Mouse (Mus musculus): ENCODE results near the gene Krt2. TPM values are rescaled to one million over a fixed set of nuclear protein-coding genes. Genes with fewer than 3 reads are reported as not detected.

Krt2 gene
- 1 to 10 TPM; 5.2 to 5.4 TPM for total RNA-seq (2021)

- DNase-seq (ENCODE audit: extremely low spot score in 1 of 2, low spot score in 1 of 2), result peak in 1 of 2 experiments; percentile 16
Measured at GRCm38 (mm10) chr15:101817875-101818274, at the start of gene Krt2. Krt2 (minus strand) TSS chr15:101818169.

GRCm38 (mm10) chr15:101866754-101867153, 48.8 kb upstream of the Krt2 start:
- no peak for DNase-seq (ENCODE audit: extremely low spot score in 1 of 2, low spot score in 1 of 2)

DNA sequence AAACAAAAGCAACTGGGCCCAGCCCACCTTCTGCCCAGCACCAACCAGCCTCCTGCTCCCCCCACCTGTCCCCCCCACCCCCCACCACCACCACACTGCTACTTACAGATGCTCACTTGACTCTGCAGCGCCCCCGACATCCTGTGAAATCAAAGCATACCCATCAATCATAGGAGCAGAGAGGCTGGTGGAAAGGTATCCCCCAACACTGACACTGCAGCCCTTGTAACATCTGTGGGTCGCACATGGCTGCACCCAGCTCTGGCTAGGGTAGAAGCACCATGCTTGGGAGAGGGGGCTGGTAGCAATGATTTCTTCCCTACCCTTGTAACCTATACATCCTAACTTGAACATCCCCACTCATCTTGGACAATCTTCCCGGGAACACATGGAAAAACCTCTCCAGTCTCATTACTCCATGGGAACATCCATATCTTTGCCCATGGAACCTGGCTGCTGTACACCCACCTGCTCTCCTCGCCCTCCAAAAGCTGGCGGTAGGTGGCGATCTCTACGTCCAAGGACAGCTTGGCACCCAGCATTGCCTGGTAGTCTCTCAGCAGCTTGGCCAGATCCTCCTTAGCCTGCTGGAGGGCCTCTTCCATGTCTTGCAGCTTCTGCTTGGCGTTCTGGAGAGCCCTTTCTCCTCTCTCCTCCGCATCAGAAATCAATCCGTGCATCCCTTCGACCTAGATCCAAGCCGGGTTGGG, 42.6 kb upstream of the Krt2 start:
- DNase-seq (ENCODE audit: extremely low spot score in 1 of 2, low spot score in 1 of 2), result no peak

- peak; percentile 44 to 46 for DNase-seq (ENCODE audit: extremely low spot score in 1 of 2, low spot score in 1 of 2)
Measured at GRCm38 (mm10) chr15:101859735-101860170, 41.8 kb upstream of the Krt2 start.

- no peak for DNase-seq (ENCODE audit: extremely low spot score in 1 of 2, low spot score in 1 of 2)
Measured at GRCm38 (mm10) chr15:101858673-101859425, 40.9 kb upstream of the Krt2 start.

DNA sequence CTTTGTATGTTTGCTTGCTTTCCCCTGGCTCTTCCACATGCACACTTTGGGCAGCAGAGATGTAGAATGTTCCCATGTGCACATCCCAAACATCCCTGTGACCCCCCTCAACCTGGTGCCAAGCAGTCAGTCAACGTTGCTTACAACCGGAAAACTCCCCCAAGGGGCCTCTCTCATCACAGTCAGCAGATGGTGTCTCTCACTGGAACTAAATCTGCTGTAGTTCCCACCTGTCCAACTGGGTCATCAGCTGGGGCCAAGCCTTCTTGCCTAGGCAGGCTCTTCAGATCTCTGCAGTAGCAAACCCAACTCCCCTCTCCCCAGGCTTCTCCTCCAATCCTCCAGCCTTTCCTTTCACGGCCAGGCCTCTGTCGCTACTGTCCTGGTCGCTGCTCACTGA, 38.7 kb upstream of the Krt2 start:
- DNase-seq (ENCODE audit: extremely low spot score in 1 of 2, low spot score in 1 of 2), result no peak

DNA sequence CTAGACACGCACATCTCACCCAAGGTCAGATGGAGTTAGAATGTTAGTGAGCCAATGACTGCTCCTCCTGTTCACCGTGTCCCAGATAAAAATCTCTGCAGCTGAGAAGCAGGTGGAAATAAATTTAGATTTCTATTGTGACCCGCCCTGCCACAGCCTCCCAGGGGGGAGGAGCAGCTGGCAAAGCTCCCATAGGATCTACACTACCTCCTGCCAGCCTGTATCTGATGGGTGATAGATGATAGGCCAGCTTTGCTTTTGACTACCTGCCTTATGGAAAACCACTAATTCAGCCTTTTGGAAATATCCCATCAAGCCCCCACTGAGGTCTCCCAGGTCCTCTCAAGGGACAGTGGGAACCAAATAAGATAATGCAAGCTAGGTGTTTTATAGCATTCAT, 37.8 kb upstream of the Krt2 start:
- DNase-seq (ENCODE audit: extremely low spot score in 1 of 2, low spot score in 1 of 2), result no peak

DNA sequence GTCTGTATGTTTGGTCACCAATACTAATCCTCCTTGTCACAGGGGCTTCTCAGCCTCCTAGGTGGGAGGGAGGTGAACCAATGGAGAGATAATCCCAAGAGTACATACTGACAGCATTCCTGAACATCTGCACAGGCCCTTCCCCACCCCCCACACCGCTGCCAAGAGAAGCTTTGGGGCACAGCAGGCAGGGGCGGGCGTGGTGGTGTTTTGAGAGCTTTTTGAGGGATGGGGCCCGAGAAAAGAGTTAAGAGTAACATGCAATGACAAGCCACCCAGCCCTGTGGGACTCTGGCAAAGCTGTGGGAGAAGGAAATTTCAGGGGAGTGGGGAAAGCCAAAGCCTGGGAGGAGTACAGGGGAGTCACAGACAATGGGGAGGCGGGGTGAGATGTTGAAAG, 36.3 kb upstream of the Krt2 start:
- DNase-seq (ENCODE audit: extremely low spot score in 1 of 2, low spot score in 1 of 2), result no peak

DNA sequence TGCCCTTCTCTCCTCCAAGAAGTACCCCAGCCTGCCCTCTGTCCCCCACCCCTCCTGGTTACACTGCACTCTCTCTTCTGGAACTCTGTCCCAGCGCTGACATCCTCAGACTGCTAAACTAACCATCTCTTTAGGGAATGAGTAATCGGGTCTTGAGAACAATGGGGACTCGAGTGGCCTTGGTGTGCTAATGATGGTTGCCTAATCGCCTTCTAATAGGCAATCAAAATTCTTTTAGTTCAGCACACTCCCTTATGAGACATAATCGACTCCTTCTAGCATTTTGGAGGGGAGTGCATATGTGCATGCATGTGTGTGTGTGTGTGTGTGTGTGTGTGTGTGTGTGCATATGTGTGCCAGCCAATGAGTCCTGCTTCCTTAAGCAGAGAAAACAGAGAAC, 34.6 kb upstream of the Krt2 start:
- DNase-seq (ENCODE audit: extremely low spot score in 1 of 2, low spot score in 1 of 2), result no peak

DNA sequence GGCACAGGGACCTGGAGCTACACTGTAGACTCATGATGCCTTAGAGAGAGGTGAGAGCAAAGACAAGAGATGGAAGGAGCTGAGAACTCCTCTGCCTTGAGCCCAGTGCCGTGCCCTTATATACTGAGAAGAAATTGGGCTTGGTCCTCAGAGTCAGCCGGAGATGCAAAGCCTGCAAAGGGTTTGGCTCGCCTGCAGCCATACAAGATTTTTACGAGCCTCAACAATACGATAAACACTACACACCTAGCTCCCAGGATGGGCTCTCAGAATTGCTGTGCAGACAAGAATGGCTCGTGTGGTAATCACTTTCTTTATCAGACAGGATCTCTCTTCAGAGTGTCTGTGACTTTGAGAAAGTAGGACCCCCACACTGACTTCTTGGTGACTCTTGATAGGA, 32.7 kb upstream of the Krt2 start, which contains the start of gene Krt1:
Krt1 (minus strand) TSS at position 101 of the 400 bp plus-strand sequence.
- DNase-seq (ENCODE audit: extremely low spot score in 1 of 2, low spot score in 1 of 2), result no peak

- DNase-seq (ENCODE audit: extremely low spot score in 1 of 2, low spot score in 1 of 2), result peak; percentile 36 to 41
Measured at GRCm38 (mm10) chr15:101845971-101846403, 28.0 kb upstream of the Krt2 start.

GRCm38 (mm10) chr15:101843192-101843591, 25.2 kb upstream of the Krt2 start:
- no peak for DNase-seq (ENCODE audit: extremely low spot score in 1 of 2, low spot score in 1 of 2)

- no peak for DNase-seq (ENCODE audit: extremely low spot score in 1 of 2, low spot score in 1 of 2)
Measured at GRCm38 (mm10) chr15:101834784-101835328, 16.9 kb upstream of the Krt2 start.

DNA sequence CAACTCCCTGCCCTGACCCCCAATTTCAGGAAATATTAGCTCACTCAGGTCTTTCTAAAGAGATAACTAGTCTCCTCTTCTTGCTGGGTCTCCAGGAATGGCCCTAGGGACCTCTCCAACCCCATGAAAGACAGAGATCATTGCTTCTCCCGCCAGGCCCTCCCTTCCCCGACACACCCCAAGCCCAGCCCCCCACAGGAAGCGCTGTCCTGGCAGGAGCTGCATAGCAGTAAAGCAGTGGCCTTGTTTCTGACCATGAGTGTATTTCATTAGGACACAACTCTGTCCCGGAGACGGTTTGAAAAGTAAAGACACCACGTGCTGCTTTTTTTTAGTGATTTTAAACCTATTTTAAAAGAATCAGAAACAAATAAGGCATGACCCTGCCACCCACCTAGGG, 15.2 kb upstream of the Krt2 start:
- DNase-seq (ENCODE audit: extremely low spot score in 1 of 2, low spot score in 1 of 2), result no peak

GRCm38 (mm10) chr15:101829441-101829840, 11.5 kb upstream of the Krt2 start:
- no peak for DNase-seq (ENCODE audit: extremely low spot score in 1 of 2, low spot score in 1 of 2)

- no peak for DNase-seq (ENCODE audit: extremely low spot score in 1 of 2, low spot score in 1 of 2)
Measured at GRCm38 (mm10) chr15:101821786-101822185, 3.8 kb upstream of the Krt2 start.

DNA sequence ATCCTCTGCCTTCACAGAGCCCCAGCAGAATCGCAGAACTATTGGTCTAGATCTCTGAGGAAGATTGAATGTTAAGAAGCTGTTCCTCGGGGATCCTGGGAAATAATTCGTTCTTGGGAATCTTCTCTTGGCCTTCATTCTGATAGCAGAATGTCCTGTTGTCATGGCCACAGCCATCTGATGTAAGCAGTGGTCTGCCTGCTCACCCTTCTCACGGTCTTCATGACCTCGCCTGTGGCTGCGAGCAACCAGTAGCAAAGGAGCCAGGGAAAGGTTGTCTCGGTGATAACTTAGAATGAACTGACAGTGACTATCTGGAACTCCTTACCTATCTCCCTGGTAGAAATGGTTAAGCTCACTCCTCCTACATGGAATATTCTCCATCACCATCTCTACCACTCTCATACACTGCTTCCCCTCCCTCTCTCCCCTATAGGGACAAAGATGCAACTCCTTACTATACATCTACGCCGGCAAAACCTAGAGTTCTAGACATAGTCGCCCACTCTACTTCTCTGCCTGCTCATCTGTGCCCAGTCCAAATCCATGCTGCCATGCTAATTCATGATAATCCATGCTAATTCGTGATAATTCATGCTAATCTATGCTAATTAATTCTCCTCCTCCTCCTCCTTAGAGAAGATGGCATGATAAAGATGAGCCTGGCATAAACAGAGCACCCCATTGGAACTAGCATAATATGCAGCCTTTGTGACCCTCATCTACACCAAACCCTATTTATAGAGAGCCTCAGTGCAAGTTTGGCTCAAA, 14.7 kb downstream of the Krt2 start:
- no peak for DNase-seq (ENCODE audit: extremely low spot score in 1 of 2, low spot score in 1 of 2)

- DNase-seq (ENCODE audit: extremely low spot score in 1 of 2, low spot score in 1 of 2), result no peak
Measured at GRCm38 (mm10) chr15:101802296-101802835, 15.6 kb downstream of the Krt2 start, which contains the start of gene Krt73. Krt73 (minus strand) TSS chr15:101802346.

GRCm38 (mm10) chr15:101790867-101791266, 27.1 kb downstream of the Krt2 start:
- DNase-seq (ENCODE audit: extremely low spot score in 1 of 2, low spot score in 1 of 2), result no peak

- no peak for DNase-seq (ENCODE audit: extremely low spot score in 1 of 2, low spot score in 1 of 2)
Measured at GRCm38 (mm10) chr15:101786360-101786759, 31.6 kb downstream of the Krt2 start, which contains the start of gene Krt72. Krt72 (minus strand) TSS chr15:101786460.

All from layer of hippocampus, postnatal 25 days (tissue).